Mouse (Mus musculus) kidney, embryonic 14.5 days (tissue): ENCODE results near the gene Cd19. TPM values are rescaled to one million over a fixed set of nuclear protein-coding genes. Genes with fewer than 3 reads are reported as not detected.
A peak's percentile ranks its signal among the peaks of the same experiment; 100 is the strongest.
"Not testable (repeated sequence)": the region's sequence is repeated elsewhere in the genome, so short reads cannot be mapped to it uniquely, and the experiment has no call there.

Source experiments
- ATAC-seq: fragments of 200-750 bp; cut with Nextera tagmentation; 2 replicates; pipeline ENCODE4 v1.8.0; 2017; ENCODE audit warnings: moderate number of reproducible peaks, mild to moderate bottlenecking, moderate TSS enrichment, moderate library complexity; ENCODE audit not compliant: low FRiP score, low TSS enrichment
- H3K27ac ChIP-seq: fragments of 300-500 bp; sonication (generic); 2 replicates; pipeline ENCODE4 v1.5.1; 2014; ENCODE audit warnings: low read depth, mild to moderate bottlenecking, low read length, moderate library complexity, mixed read lengths
- H3K27me3 ChIP-seq: fragments of 300-500 bp; sonication (generic); 2 replicates; pipeline ENCODE4 v1.6.1; 2014; ENCODE audit warnings: mild to moderate bottlenecking, low read length; ENCODE audit not compliant: control insufficient read depth, insufficient read depth
- H3K36me3 ChIP-seq: fragments of 300-500 bp; sonication (generic); 2 replicates; pipeline ENCODE4 v1.6.1; 2014; ENCODE audit warnings: low read length, mixed read lengths; ENCODE audit not compliant: control insufficient read depth, insufficient read depth
- H3K4me1 ChIP-seq: fragments of 300-500 bp; sonication (generic); 2 replicates; pipeline ENCODE4 v1.6.1; 2014; ENCODE audit warnings: low read length, mixed read lengths; ENCODE audit not compliant: control insufficient read depth, insufficient read depth
- H3K4me2 ChIP-seq: fragments of 300-500 bp; sonication (generic); replicated peaks from 2 replicates; pipeline ENCODE4 v1.6.1; 2014; ENCODE audit warnings: low read depth, mild to moderate bottlenecking, low read length
- H3K4me3 ChIP-seq: fragments of 300-500 bp; sonication (generic); 2 replicates; pipeline ENCODE4 v1.5.1; 2014; ENCODE audit warnings: mild to moderate bottlenecking, low read length
- H3K9ac ChIP-seq: fragments of 300-500 bp; sonication (generic); 2 replicates; pipeline ENCODE4 v1.6.1; 2014; ENCODE audit warnings: low read depth, mild to moderate bottlenecking, low read length, moderate library complexity
- H3K9me3 ChIP-seq: fragments of 300-500 bp; sonication (generic); 2 replicates; pipeline ENCODE4 v1.6.1; 2016; ENCODE audit warnings: low read length; ENCODE audit not compliant: control insufficient read depth
- WGBS: fragments of 180-500 bp; shearing (Covaris S2); extraction: QIAGEN DNeasy Blood & Tissue Kit; methylation state at CpG from one replicate; pipeline ENCODE4 v1.1.7; 2014; 5-methylcytosine and 5-hydroxymethylcytosine counted together
- polyA plus RNA-seq: library from polyadenylated mRNA; unstranded; fragments of >200 nt; fragmentation: Nextera tagmentation; extraction: Ambion mirVana; gene quantifications from 2 replicates; pipeline ENCODE4 v1.2.1, GENCODE M21; 2014

Cd19 gene
- polyA plus RNA-seq, 1 experiment from 2014 or later, result not detected

DNA sequence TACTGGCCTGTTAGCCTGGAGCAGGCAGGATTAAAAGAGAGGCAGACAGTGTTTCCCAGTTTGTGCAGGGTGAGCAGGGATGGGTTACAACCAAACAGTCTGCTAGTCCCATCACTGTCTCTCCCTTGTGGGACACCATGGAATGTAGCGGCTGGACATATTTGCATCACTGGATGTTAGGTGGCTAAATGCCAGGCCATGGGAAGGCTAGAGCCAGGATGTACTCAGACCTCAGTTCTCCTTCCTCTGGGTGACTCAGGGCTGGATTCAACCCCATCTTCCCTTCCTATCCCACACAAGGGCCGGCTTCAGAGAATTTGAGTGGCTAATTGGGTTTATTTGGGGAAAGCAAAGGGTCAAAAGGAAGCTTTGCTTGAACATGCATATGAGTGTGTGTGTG lies 6.0 kb downstream of the Cd19 start:
- no peak for ATAC-seq
- Histone ChIP-seq H3K27ac (no peak overlapping the region), H3K27me3 (no peaks in the 10 kb centered on the region), H3K4me3 (no peak overlapping the region), H3K36me3 (no peaks in the 10 kb centered on the region), H3K4me2 (no peak overlapping the region), H3K4me1 (no peaks in the 10 kb centered on the region), H3K9me3 (no peaks in the 10 kb centered on the region), H3K9ac (no peak overlapping the region)
- 76% methylated on average over 2 of the region's 2 CpGs for WGBS

DNA sequence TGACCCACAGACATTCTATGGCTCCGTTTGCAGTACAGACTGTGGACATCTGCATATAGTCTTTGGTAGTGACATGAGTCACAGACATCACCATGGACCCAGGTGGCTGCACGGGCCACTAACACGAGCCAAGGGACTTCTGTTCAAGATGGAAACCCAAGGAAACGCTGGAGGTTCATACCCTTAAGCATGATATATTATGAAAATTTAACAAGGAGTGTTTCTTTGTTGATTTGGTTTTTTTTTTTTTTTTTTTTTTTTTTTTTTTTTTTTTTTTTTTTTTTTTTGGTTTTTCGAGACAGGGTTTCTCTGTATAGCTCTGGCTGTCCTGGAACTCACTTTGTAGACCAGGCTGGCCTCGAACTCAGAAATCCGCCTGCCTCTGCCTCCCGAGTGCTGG lies 12.2 kb downstream of the Cd19 start:
- WGBS, result 77% methylated on average over 6 of the region's 8 CpGs
- not testable (repeated sequence) for H3K27me3 ChIP-seq, H3K4me2 ChIP-seq, ATAC-seq, H3K36me3 ChIP-seq, H3K27ac ChIP-seq, H3K4me3 ChIP-seq, H3K9ac ChIP-seq, H3K9me3 ChIP-seq, H3K4me1 ChIP-seq

DNA sequence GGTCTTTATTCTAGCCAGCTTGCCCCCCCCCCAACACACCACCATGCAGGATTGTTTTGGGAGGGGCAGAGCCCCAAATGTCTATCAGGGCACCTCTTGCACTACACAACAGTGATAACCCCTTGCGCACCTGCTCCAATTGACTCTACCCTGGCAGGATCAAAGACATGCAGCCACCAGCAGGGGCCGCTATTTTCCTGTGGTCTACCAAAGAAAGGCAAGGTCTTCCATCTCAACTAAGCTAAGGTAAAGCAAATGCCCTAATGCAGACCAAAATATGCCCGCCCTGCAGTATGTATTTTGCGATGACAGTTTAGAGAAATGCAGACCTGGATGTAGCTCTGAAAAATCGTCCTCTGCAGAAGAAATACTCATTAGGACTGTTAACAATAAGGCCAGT lies 15.1 kb downstream of the Cd19 start:
- no peak overlapping the region for H3K9ac ChIP-seq
- H3K4me2 ChIP-seq, result no peak overlapping the region
- H3K4me3 ChIP-seq, result no peak overlapping the region
- H3K36me3 ChIP-seq, result no peaks in the 10 kb centered on the region
- H3K4me1 ChIP-seq, result 0 out of 2 replicates have a peak, but pooled peaks cover 8% of the 10 kb centered on the region
- WGBS, result 18% methylated on average over 5 of the region's 5 CpGs
- H3K27ac ChIP-seq, result no peak overlapping the region
- no peaks in the 10 kb centered on the region for H3K9me3 ChIP-seq
- no peaks in the 10 kb centered on the region for H3K27me3 ChIP-seq
- ATAC-seq, result no peak

DNA sequence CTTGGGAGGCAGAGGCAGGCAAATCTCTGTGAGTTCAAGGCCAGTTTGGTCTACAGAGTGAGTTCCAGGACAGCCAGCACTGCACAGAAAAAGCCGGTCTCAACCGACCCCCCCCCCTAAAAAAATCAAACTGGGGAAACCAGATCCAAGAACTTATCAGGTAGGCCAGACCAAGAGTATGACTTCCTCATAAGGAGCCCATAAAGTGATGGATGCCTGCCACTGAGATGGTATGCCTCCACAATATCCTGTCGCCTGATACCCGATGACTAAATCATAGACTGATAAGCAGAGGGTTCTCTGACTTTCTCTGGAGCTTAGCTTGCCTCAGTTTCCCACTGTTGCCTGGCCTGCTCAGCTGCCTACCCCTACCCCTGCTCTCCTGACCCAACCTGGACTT lies 16.9 kb downstream of the Cd19 start:
- WGBS, result 90% methylated on average over 4 of the region's 4 CpGs
- Histone ChIP-seq H3K27ac (no peak overlapping the region), H3K9ac (no peak overlapping the region), H3K9me3 (no peaks in the 10 kb centered on the region), H3K4me2 (no peak overlapping the region), H3K4me3 (no peak overlapping the region), H3K27me3 (no peaks in the 10 kb centered on the region), H3K36me3 (no peaks in the 10 kb centered on the region), H3K4me1 (0 out of 2 replicates have a peak, but pooled peaks cover 8% of the 10 kb centered on the region)
- ATAC-seq, result no peak

DNA sequence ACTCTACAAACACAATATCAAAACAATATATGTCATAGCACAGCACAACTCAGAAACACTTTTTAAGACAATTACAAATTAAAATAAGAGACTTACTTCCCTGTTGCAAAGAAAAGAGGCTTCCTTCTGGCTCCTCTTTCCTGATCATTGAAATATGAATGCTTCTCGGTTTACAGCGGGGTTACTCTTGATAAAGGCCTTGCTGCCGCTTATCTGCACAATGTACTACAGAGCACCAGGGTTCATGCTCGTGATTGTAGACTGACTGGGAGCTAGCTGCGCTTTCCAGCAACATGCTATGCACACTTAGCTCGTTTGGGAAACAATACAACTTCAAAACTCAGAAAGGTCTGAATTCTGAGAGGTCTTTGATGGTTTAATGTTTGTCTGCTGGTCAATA lies 17.5 kb downstream of the Cd19 start:
- no peaks in the 10 kb centered on the region for H3K9me3 ChIP-seq
- peak overlapping the region; percentile 8; the same call in 1 of the 2 replicates for H3K4me3 ChIP-seq
- no peaks in the 10 kb centered on the region for H3K36me3 ChIP-seq
- peak overlapping the region; percentile 28; the same call in 1 of the 2 replicates for H3K9ac ChIP-seq
- 61% methylated on average over 6 of the region's 6 CpGs for WGBS
- no peaks in the 10 kb centered on the region for H3K27me3 ChIP-seq
- H3K4me1 ChIP-seq, result 0 out of 2 replicates have a peak, but pooled peaks cover 8% of the 10 kb centered on the region
- ATAC-seq, result no peak
- H3K27ac ChIP-seq, result no peak overlapping the region
- peak overlapping the region; percentile 22; the same call in 1 of the 2 replicates for H3K4me2 ChIP-seq

DNA sequence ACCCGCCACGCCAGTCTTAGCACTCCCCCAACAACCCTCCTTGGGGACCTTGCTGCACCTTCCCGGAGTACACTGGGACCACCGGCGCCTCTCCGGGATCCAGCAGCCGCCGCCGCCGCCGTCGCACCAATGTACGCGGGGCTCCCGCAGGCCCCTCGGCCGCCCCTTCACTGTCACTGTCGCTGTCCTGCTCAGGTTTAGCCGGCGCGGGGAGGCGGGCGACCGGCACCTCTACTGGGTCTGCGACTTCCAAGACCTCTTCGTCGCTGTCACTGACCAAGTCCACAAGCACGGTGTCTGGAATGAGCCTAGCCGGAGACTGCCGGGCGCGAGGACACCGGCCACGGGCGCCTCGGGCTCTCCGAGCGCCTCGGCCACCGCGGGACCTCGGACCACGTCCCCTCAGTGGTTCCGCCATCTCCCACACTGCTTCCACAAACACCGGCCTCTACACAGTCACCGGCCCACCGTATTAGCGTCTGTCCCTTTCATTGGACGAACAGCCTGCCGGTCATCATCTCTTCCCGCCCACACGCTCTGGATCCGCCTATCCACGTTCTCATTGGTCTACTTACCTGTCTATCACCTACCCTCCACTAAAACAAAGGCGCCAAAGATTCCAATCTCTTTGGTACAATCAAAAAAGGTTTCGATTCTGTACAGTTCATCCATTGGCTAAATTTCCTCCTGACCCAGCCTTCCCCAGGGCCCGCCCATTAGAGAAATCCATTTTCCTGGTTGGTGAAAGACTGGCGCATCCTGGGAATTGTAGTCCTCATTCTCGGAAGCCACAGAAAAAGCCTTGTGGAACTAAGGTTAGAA lies 18.2 kb downstream of the Cd19 start, which contains the start of gene Nfatc2ip:
Gene Nfatc2ip, minus strand, starts transcription at position 440 of the 822 bp plus-strand sequence.
- Histone ChIP-seq H3K4me3 (peak within 1 kb of the TSS; percentile 93), H3K4me2 (peak within 1 kb of the TSS; percentile 79), H3K4me1 (0 out of 2 replicates have a peak, but pooled peaks cover 8% of the 10 kb centered on the region), H3K27ac (no peak within 1 kb of the TSS), H3K36me3 (no peaks in the 10 kb centered on the region; the same call in 1 of the 2 replicates), H3K9me3 (no peaks in the 10 kb centered on the region), H3K9ac (peak within 1 kb of the TSS; percentile 76), H3K27me3 (no peaks in the 10 kb centered on the region)
- peak; percentile 99 for ATAC-seq
- under 1% methylated on average over 59 of the region's 59 CpGs for WGBS

DNA sequence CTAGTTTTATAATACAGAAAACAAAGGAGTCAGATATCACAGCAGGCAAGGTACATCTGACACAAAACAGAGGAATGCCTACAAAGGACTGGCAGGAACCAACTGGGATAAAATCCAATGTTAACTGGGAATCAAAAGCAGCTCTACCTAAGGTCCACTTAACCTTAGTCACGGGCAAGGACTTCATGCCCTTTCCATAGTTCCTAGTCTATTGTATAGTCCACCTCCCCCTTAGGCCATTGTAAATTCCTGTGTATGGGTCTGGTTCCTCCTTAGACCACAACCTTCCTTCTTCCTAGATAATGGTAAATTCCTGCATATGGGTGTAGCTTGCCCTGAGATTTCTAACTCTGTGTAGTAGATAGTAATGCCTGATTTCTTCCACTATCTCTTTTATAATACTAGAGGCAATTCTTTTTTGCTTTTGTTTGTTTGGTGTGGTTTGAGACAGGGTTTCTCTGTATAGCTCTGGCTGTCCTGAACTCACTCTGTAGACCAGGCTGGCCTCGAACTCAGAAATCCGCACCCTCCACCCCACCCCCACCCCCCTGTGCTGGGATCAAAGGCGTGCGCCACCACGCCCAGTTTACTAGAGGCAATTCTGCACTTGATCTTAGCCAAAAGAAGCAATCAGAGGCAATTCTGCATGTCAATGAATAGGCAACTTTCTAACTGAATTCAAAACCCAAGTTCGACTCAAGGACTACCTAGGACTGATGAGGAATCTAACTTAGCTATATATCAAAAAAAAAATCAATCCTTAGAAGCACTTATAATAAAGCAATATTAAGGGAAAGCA lies 22.4 kb downstream of the Cd19 start:
- not testable (repeated sequence) for H3K4me2 ChIP-seq, H3K9me3 ChIP-seq, H3K9ac ChIP-seq, H3K27me3 ChIP-seq, ATAC-seq, H3K27ac ChIP-seq, H3K4me1 ChIP-seq, H3K4me3 ChIP-seq
- peaks cover 23% of the 10 kb centered on the region for H3K36me3 ChIP-seq
- 88% methylated on average over 7 of the region's 7 CpGs for WGBS

DNA sequence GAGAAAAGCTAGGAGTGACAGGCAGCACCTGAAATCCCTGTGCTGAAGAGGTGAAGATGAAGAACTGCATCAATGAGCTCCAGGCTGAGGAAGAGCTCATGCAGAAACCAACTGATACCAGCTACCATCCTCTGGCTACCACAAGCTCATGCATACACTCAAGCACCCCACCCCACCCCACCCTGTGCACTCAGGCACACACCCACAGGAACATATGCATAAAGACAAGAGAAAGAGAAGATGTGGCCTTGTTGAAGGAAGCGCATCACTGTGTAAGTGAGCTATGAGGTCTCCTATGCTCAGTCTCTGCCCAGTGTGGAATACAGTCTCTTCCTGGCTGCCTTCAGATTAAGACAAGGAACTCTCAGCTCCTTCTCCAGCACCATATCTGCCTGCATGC lies 26.5 kb downstream of the Cd19 start:
- no peak overlapping the region for H3K9ac ChIP-seq
- no peaks in the 10 kb centered on the region for H3K4me1 ChIP-seq
- no peak for ATAC-seq
- H3K27me3 ChIP-seq, result no peaks in the 10 kb centered on the region
- H3K27ac ChIP-seq, result no peak overlapping the region
- H3K4me2 ChIP-seq, result no peak overlapping the region
- no peaks in the 10 kb centered on the region for H3K9me3 ChIP-seq
- no peak overlapping the region for H3K4me3 ChIP-seq
- peaks cover 44% of the 10 kb centered on the region for H3K36me3 ChIP-seq
- WGBS, result 95% methylated on average over 1 of the region's 1 CpGs

DNA sequence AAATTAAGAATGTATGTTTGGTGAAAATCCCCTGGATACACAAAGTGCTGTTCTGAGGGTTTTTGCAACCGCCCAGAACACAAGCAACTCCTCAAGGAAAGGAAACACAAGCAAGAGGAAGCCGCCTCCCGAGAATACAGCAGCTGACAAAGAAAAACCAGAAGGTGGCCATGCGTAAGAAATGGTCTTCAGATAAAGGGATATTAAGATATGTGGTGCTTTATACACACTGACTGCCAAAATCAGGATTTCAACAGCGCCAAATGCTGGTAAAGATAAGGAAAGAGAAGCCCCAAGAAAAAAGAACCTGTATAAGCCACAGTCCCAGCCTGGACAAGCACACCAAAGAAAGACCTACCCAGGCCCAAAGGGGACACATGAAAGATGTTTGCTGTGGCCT lies 31.1 kb downstream of the Cd19 start:
- 90% methylated on average over 5 of the region's 5 CpGs for WGBS
- H3K4me3 ChIP-seq, result no peak overlapping the region
- H3K9ac ChIP-seq, result no peak overlapping the region
- no peak overlapping the region for H3K4me2 ChIP-seq
- peaks cover 27% of the 10 kb centered on the region for H3K36me3 ChIP-seq
- ATAC-seq, result no peak
- no peak overlapping the region for H3K27ac ChIP-seq
- no peaks in the 10 kb centered on the region for H3K4me1 ChIP-seq
- H3K9me3 ChIP-seq, result no peaks in the 10 kb centered on the region
- no peaks in the 10 kb centered on the region for H3K27me3 ChIP-seq
